Mouse (Mus musculus) limb, embryonic 14.5 days (tissue): ENCODE data around the gene Zfp956. TPM values are rescaled to one million over a fixed set of nuclear protein-coding genes. Genes with fewer than 3 reads are reported as not detected.

Experiments used
- ATAC-seq: fragments of 200-750 bp; cut with Nextera tagmentation; 2 replicates; pipeline ENCODE4 v1.8.0; 2017; ENCODE audit warnings: low read depth, moderate number of reproducible peaks, moderate TSS enrichment; ENCODE audit not compliant: low FRiP score
- DNase-seq: peaks from one replicate; pipeline ENCODE4 v3.0.0-alpha.2; 2015; ENCODE audit warnings: low spot score
- H3K27ac ChIP-seq: fragments of 300-500 bp; sonication (generic); replicated peaks from 2 replicates; pipeline ENCODE4 v1.5.1; 2014; ENCODE audit warnings: low read depth, mild to moderate bottlenecking, low read length, moderate library complexity, mixed read lengths
- H3K27me3 ChIP-seq: fragments of 300-500 bp; sonication (generic); 2 replicates; pipeline ENCODE4 v1.6.1; 2014; ENCODE audit warnings: low read length, mixed read lengths; ENCODE audit not compliant: control insufficient read depth, insufficient read depth
- H3K36me3 ChIP-seq: fragments of 300-500 bp; sonication (generic); 2 replicates; pipeline ENCODE4 v1.6.1; 2014; ENCODE audit warnings: mild to moderate bottlenecking, low read length, moderate library complexity, mixed read lengths; ENCODE audit not compliant: control insufficient read depth, insufficient read depth
- H3K4me1 ChIP-seq: fragments of 300-500 bp; sonication (generic); 2 replicates; pipeline ENCODE4 v1.6.1; 2014; ENCODE audit warnings: antibody characterized with exemption, low read length, mixed read lengths; ENCODE audit not compliant: control insufficient read depth, insufficient read depth
- H3K4me2 ChIP-seq: fragments of 300-500 bp; sonication (generic); replicated peaks from 2 replicates; pipeline ENCODE4 v1.6.1; 2014; ENCODE audit warnings: low read depth, mild to moderate bottlenecking, low read length, moderate library complexity; ENCODE audit not compliant: severe bottlenecking
- H3K4me3 ChIP-seq: fragments of 300-500 bp; sonication (generic); replicated peaks from 2 replicates; pipeline ENCODE4 v1.5.1; 2014; ENCODE audit warnings: low read length
- H3K9ac ChIP-seq: fragments of 300-500 bp; sonication (generic); 2 replicates; pipeline ENCODE4 v1.6.1; 2014; ENCODE audit warnings: mild to moderate bottlenecking, low read depth, low read length, moderate library complexity; ENCODE audit not compliant: severe bottlenecking
- H3K9me3 ChIP-seq: fragments of 300-500 bp; sonication (generic); 2 replicates; pipeline ENCODE4 v1.6.1; 2016; ENCODE audit warnings: low read length; ENCODE audit not compliant: control insufficient read depth
- POLR2A ChIP-seq: fragments of 200-500 bp; IDR thresholded peaks from 2 replicates; pipeline ENCODE4 v1.8.0; 2012; ENCODE audit warnings: inconsistent platforms, mild to moderate bottlenecking, moderate library complexity, borderline replicate concordance; ENCODE audit not compliant: insufficient read depth, insufficient read length; ENCODE audit errors: extremely low read depth
- WGBS: fragments of 180-500 bp; shearing (Covaris S2); extraction: QIAGEN DNeasy Blood & Tissue Kit; methylation state at CpG from one replicate; pipeline ENCODE4 v1.1.7; 2014; 5-methylcytosine and 5-hydroxymethylcytosine counted together
- polyA plus RNA-seq, 2 experiments: library from polyadenylated mRNA; depleted of rRNA in 1 of 2; stranded (reverse) in 1 of 2; unstranded in 1 of 2; fragments of >200 nt; fragmentation: Nextera tagmentation in 1 of 2; extraction: Ambion mirVana in 1 of 2; gene quantifications; 2 replicates each; pipeline versions ENCODE4 v1.2.1 to v1.2.3; 2012 to 2014

Zfp956 gene
- polyA plus RNA-seq, 2 experiments = 10.5 to 30.1 TPM

DNA sequence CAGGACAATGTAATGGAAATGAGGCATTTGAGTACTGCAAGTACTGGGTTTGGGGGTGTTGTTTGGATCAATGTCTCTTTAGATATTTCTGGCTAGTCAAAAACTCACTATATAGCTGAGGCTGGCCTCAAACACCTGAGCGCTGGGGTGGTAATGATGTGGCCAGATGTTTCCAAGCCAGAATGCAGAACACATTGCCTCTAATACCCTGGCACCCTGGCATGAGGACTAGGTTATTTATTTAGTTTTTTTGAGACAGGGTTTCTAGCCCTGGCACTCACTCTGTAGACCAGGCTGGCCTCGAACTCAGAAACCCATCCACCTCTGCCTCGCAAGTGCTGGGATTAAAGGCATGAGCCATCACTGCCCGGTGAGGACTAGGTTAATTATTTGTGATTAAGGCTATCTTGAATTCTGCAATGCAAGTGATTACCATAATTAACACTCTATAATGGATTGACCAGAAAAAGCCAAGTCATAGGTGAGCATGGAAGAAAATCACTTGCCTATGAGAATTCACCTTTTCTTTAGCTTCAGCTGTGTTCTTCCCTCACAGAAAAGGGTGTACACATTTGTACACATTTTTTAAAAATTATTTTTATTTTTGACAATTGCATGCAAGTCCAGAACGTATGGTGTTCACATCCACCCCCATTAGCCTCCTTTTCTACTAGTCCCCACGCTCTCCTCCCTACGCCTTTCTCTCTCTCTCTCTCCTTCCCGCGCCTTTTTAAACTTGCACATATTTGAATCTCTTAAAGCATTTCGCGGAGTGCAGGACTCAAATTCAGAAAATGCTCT, 33.3 kb upstream of the Zfp956 start:
- H3K4me3 ChIP-seq = peak overlapping the region; percentile 86
- peak overlapping the region; percentile 91 for H3K9ac ChIP-seq
- H3K9me3 ChIP-seq = no peaks in the 10 kb centered on the region
- peak overlapping the region; percentile 80 for H3K4me2 ChIP-seq
- no peak; the same call in 1 of the 2 replicates for ATAC-seq
- no peaks in the 10 kb centered on the region for H3K27me3 ChIP-seq
- no peaks in the 10 kb centered on the region for H3K36me3 ChIP-seq
- TF ChIP-seq POLR2A = no peak
- peak overlapping the region; percentile 97 for H3K27ac ChIP-seq
- H3K4me1 ChIP-seq = peaks cover 11% of the 10 kb centered on the region
- DNase-seq = no peak
- 27% methylated on average over 11 of the region's 11 CpGs for WGBS

DNA sequence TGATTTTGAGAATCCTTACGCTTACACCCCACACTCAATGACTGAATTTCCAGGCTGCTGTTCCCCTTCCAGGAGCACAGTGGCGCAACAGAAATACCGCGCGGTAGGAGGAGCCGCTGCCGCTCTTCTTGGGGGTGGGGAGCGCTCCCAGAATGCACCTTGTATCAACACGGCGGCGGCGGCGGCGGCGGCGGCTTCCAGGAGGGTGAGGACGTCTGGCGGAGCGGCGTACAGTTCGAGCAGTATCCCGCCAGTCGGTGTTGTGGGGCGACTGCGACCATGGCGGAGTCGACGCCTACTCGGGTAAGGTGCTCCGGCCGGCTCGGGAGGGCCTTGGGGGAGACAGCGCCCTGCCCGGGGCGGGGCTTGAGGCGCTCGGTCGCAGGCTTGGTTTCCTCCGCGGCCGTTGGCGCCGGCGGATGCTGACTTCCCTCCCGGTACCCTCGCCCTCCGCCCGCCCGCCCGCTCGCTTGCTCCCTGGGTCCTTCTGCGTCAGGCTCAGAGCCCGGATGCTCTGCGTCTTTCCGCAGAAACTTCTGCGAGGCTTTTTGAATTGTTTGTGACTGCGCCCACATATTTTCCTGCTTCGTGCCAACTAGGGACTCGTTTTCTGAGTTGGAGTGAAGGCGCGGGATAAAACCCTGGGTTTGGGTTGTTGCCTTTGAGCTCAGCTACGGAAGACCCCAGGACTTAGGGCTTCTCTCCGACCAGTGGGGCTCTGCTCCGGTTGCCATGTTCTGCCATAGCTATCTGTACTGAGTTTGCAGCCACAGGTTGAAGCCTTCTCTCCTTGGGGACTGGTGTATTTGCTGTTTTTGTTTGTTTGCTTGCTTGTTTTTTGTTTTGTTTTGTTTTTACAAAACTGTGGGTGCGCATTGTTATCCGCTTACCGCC, 32.5 kb upstream of the Zfp956 start, which contains the start of gene Zfp212:
Gene Zfp212, plus strand, starts transcription at position 30 of the 894 bp plus-strand sequence.
- peaks cover 11% of the 10 kb centered on the region for H3K4me1 ChIP-seq
- TF ChIP-seq POLR2A = 0 out of 2 replicates have a peak, but pooled peaks have one; percentile 36
- peak; percentile 94 for DNase-seq

DNA sequence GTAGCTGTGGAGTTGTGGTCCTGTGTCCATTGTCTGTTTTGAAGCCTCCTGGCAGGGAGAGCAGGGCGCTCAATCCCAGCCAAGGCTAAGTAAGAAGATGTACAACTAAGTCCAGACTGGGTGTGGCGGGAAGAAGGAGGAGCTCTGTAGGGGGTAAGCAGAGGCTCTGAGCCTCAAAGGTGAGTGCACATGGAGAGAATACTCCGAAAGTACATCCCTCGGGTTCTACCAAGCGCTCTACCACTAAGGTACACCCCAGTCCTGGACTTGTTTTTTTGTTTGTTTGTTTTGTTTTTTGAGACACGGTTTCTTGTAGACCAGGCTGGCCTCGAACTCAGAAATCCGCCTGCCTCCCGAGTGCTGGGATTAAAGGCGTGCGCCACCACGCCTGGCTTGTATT, 10.7 kb upstream of the Zfp956 start:
- ATAC-seq = no peak
- Histone ChIP-seq H3K4me3 (peak overlapping the region; percentile 49), H3K36me3 (peaks cover 11% of the 10 kb centered on the region), H3K27ac (no peak overlapping the region), H3K9ac (peak overlapping the region; percentile 91), H3K4me2 (peak overlapping the region; percentile 83), H3K27me3 (no peaks in the 10 kb centered on the region), H3K9me3 (no peaks in the 10 kb centered on the region), H3K4me1 (0 out of 2 replicates have a peak, but pooled peaks cover 4% of the 10 kb centered on the region)
- no peak for DNase-seq
- no peak for TF ChIP-seq POLR2A
- WGBS = 56% methylated on average over 12 of the region's 12 CpGs

More for the DNA sequence above, 32.5 kb upstream of the Zfp956 start, which contains the start of gene Zfp212:
- Histone ChIP-seq H3K4me3 (peak within 1 kb of the TSS; percentile 86), H3K9ac (peak within 1 kb of the TSS; percentile 91), H3K4me2 (peak within 1 kb of the TSS; percentile 80), H3K36me3 (no peaks in the 10 kb centered on the region), H3K27me3 (no peaks in the 10 kb centered on the region), H3K27ac (peak within 1 kb of the TSS; percentile 97), H3K9me3 (no peaks in the 10 kb centered on the region)
- ATAC-seq = peak; percentile 94
- WGBS = 1% methylated on average over 42 of the region's 67 CpGs

GRCm38 (mm10) chr6:47943021-47943691, 10.0 kb upstream of the Zfp956 start:
- WGBS = 11% methylated on average over 44 of the region's 64 CpGs

More at GRCm38 (mm10) chr6:47943021-47943691, 10.0 kb upstream of the Zfp956 start:
- peak overlapping the region; percentile 49 for H3K4me3 ChIP-seq
- no peak for TF ChIP-seq POLR2A
- peak; percentile 89 for ATAC-seq
- no peaks in the 10 kb centered on the region for H3K9me3 ChIP-seq
- peak overlapping the region; percentile 91 for H3K9ac ChIP-seq
- peak overlapping the region; percentile 76 for H3K27ac ChIP-seq
- peak overlapping the region; percentile 83 for H3K4me2 ChIP-seq
- DNase-seq = peak; percentile 25
- peaks cover 13% of the 10 kb centered on the region for H3K36me3 ChIP-seq
- H3K27me3 ChIP-seq = no peaks in the 10 kb centered on the region
- 0 out of 2 replicates have a peak, but pooled peaks cover 4% of the 10 kb centered on the region for H3K4me1 ChIP-seq
